In genomic region chr9:67156590-67157259, GRCm38 (mm10) we compare ENCODE assay signal across 8 mouse cellular contexts.
DNase-seq lines count a peak whose midpoint lies in the region; ATAC-seq lines count a peak whose summit lies in the region.
"Had no signal": no experiment of that assay in that cellular context is flagged by ENCODE, and none has a peak within 500 bp of the region (broad histone marks: within the 10 kb centered on the region; RNA-seq: fewer than 3 reads in every experiment).

No protein-coding gene starts in this region.

- no peak overlapping the region for H3K4me2 ChIP-seq in neural tube, embryonic 15.5 days

- H3K27ac ChIP-seq in neural tube, embryonic 15.5 days (replicated peaks): no peak overlapping the region
- H3K27ac ChIP-seq: macrophage had no signal

- peak; percentile 44 for DNase-seq in neural tube, embryonic 10.5 days (ENCODE audit: extremely low spot score, low spot score)
- DNase-seq in R1 (ENCODE audit: low read depth, low spot score): peak; percentile 59
- peak; percentile 35 for DNase-seq in cerebellum, adult 9-10 months
- peak; percentile 43 to 70 for DNase-seq in heart, postnatal 14 days
- peak; percentile 77 for DNase-seq in lung, postnatal 10 days

- no peak overlapping the region for H3K4me3 ChIP-seq in neural tube, embryonic 15.5 days (replicated peaks)

- no peak overlapping the region for H3K9ac ChIP-seq in neural tube, embryonic 15.5 days (replicated peaks)

- H3K4me1 ChIP-seq in neural tube, embryonic 15.5 days: no peaks in the 10 kb centered on the region

- no peaks in the 10 kb centered on the region for H3K27me3 ChIP-seq in neural tube, embryonic 15.5 days (replicated peaks)

- H3K36me3 ChIP-seq in neural tube, embryonic 15.5 days: no peaks in the 10 kb centered on the region

- WGBS in neural tube, embryonic 15.5 days: 64% methylated on average over 3 of the region's 3 CpGs

- intact Hi-C loops in heart, postnatal 14 days (cut with DNase I): loop anchor here (2.0 to 5.0 kb wide), 2 partner anchors 112 to 154 kb away; no protein-coding TSS in a partner anchor

- no peaks in the 10 kb centered on the region for H3K9me3 ChIP-seq in neural tube, embryonic 15.5 days (replicated peaks)

- ATAC-seq in neural tube, embryonic 15.5 days (ENCODE audit: low FRiP score): no peak
- no peak for ATAC-seq in erythroblast, adult 5-6 weeks (replicated peaks; ENCODE audit: low FRiP score, poor library complexity, severe bottlenecking)
